Mouse (Mus musculus) heart, adult 2 months (tissue): ENCODE measurements around the gene Fam32a. TPM values are rescaled to one million over a fixed set of nuclear protein-coding genes. Genes with fewer than 3 reads are reported as not detected.
A peak's percentile ranks its signal among the peaks of the same experiment; 100 is the strongest.

Source experiments
- DNase-seq, 2 experiments: peaks; one replicate each; pipeline ENCODE4 v3.0.0; 2021
- H3K27ac ChIP-seq: fragments of 200-600 bp; 2 replicates; pipeline ENCODE4 v1.8.1; 2022
- H3K27me3 ChIP-seq: fragments of 200-500 bp; 2 replicates; pipeline ENCODE4 v1.6.1; 2012; ENCODE audit warnings: mild to moderate bottlenecking, low read length, inconsistent platforms, mixed read lengths; ENCODE audit not compliant: control insufficient read depth, insufficient read depth
- H3K36me3 ChIP-seq: fragments of 200-500 bp; 2 replicates; pipeline ENCODE4 v1.6.1; 2012; ENCODE audit warnings: low read length, inconsistent platforms; ENCODE audit not compliant: control insufficient read depth, insufficient read depth
- H3K4me1 ChIP-seq: fragments of 200-500 bp; 2 replicates; pipeline ENCODE4 v1.6.1; 2011; ENCODE audit warnings: low read length; ENCODE audit not compliant: control insufficient read depth, insufficient read depth
- H3K4me3 ChIP-seq: fragments of 200-600 bp; 2 replicates; pipeline ENCODE4 v1.8.1; 2022
- H3K79me2 ChIP-seq: fragments of 200-500 bp; replicated peaks from 2 replicates; pipeline ENCODE4 v1.6.1; 2012; ENCODE audit warnings: mild to moderate bottlenecking, inconsistent platforms, low read length, moderate library complexity, mixed read lengths; ENCODE audit not compliant: control insufficient read depth, insufficient read depth
- H3K9ac ChIP-seq: fragments of 200-500 bp; 2 replicates; pipeline ENCODE4 v1.6.1; 2012; ENCODE audit warnings: low read depth, mild to moderate bottlenecking, control low read depth, inconsistent platforms, low read length, mixed read lengths
- CTCF ChIP-seq: fragments of 200-600 bp; IDR thresholded peaks from 2 replicates; pipeline ENCODE4 v1.8.1; 2022; ENCODE audit warnings: antibody characterized with exemption, mild to moderate bottlenecking, moderate library complexity
- EP300 ChIP-seq: fragments of 200-500 bp; IDR thresholded peaks from 2 replicates; pipeline ENCODE4 v1.6.1; 2011; ENCODE audit warnings: low read depth, low read length, control low read depth; ENCODE audit not compliant: insufficient read depth
- POLR2A ChIP-seq: fragments of 200-500 bp; IDR thresholded peaks from 2 replicates; pipeline ENCODE4 v1.6.1; 2011; ENCODE audit warnings: mild to moderate bottlenecking, low read depth, low read length, control low read depth; ENCODE audit not compliant: insufficient read depth
- WGBS: fragments of 180-500 bp; shearing (Covaris S2); methylation state at CpG from one replicate; pipeline ENCODE4 v1.1.7; 2018; 5-methylcytosine and 5-hydroxymethylcytosine counted together
- intact Hi-C: fragments of 180-260 bp; cut with DNase I; formaldehyde crosslinking; loops from one replicate; pipeline ENCODE4 v1.15.1; 2025
- polyA plus RNA-seq: library from polyadenylated mRNA; depleted of rRNA; stranded (reverse); fragments of >200 nt; gene quantifications from 2 replicates; pipeline ENCODE4 v1.2.3, GENCODE M21; 2012
- total RNA-seq, 2 experiments: library from RNA; stranded (reverse); gene quantifications; 2 replicates each; pipeline ENCODE4 v1.2.3; 2021

Fam32a gene
- total and polyA plus RNA-seq, 3 experiments: 21.2 to 23.2 (median 21.4) TPM

DNA sequence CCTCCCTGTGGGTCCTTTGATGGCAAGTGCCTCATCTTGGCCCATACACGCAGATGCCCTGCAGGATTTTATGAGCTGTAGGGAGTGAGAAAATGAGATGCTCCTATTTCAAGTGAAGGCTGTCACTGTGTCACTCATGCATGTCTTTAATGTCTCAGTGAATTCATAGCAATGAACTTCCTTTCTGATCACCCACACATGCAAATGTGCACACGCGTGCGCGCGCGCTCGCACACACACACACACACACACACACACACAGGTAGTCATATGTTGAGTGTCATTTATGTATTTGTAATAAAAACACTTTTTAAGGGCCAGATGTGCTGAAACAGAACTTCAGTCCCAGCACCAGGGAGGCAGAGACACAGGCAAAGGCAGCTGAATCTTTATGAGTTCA lies 47.6 kb downstream of the Fam32a start:
- H3K4me1 ChIP-seq: peaks cover 27% of the 10 kb centered on the region
- no peak overlapping the region for H3K9ac ChIP-seq
- intact Hi-C loops: no loop called here
- peaks cover 3% of the 10 kb centered on the region; the same call in 1 of the 2 replicates for H3K36me3 ChIP-seq
- TF ChIP-seq EP300 (no peak), CTCF (no peak)
- no peak for DNase-seq
- H3K27me3 ChIP-seq: no peaks in the 10 kb centered on the region
- H3K27ac ChIP-seq: peak overlapping the region; percentile 91
- 95% methylated on average over 8 of the region's 8 CpGs for WGBS
- H3K79me2 ChIP-seq: no peaks in the 10 kb centered on the region
- H3K4me3 ChIP-seq: no peak overlapping the region

DNA sequence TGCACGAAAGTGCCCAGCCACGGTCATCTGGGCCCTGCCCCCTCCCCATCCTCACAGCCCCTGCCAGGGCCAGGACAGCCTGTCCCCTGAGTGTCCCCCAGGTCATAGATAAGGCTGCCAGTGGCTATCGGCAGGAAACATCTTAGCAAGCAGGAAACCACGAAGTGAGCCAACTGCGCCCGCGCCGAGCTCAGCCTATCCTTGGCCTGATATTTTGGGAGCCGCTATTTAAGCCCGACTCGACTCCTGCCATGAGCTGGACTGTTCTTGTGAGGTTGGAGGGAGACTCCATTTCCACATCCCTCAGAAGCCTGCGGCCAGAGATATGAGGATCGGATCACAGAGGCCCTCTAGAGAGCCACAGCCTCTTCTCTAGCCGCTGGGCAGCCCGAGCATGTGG lies 48.8 kb downstream of the Fam32a start:
- peak; percentile 86 to 93 for DNase-seq
- peaks cover 25% of the 10 kb centered on the region for H3K4me1 ChIP-seq
- peak overlapping the region; percentile 30; the same call in 1 of the 2 replicates for H3K4me3 ChIP-seq
- intact Hi-C loops: loop anchor here (1.0 to 2.0 kb wide), 3 partner anchors 27 to 50 kb away; partner anchors contain the start of gene Klf2
- peaks cover 3% of the 10 kb centered on the region; the same call in 1 of the 2 replicates for H3K36me3 ChIP-seq
- no peaks in the 10 kb centered on the region for H3K27me3 ChIP-seq
- no peaks in the 10 kb centered on the region for H3K79me2 ChIP-seq
- 12% methylated on average over 15 of the region's 15 CpGs for WGBS
- peak overlapping the region; percentile 67 for H3K9ac ChIP-seq
- TF ChIP-seq EP300 (peak; percentile 100), CTCF (no peak), POLR2A (peak; percentile 98)
- H3K27ac ChIP-seq: peak overlapping the region; percentile 91

DNA sequence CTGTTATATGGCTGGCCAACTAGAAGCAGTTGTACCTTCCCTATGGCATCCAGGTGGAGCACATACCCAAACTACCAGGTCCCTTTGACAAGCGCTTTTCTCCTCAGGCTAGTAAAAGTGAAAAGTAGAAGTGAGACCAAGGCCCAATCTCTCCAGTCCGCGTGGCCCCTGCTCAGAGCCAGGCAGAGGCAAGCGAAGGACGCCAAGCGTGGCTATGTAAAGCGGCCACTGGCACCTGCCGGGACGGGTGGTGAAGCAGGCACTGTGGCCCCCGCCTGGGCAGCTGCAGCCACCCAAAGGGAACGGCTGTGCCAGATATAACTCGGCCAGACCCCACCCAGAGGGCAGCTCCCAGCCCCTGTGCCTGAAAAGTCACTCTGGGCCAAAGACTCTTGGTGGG lies 51.1 kb downstream of the Fam32a start:
- peak in 1 of 2 experiments; percentile 64 for DNase-seq
- TF ChIP-seq POLR2A (no peak), CTCF (no peak), EP300 (no peak)
- intact Hi-C loops: no loop called here

DNA sequence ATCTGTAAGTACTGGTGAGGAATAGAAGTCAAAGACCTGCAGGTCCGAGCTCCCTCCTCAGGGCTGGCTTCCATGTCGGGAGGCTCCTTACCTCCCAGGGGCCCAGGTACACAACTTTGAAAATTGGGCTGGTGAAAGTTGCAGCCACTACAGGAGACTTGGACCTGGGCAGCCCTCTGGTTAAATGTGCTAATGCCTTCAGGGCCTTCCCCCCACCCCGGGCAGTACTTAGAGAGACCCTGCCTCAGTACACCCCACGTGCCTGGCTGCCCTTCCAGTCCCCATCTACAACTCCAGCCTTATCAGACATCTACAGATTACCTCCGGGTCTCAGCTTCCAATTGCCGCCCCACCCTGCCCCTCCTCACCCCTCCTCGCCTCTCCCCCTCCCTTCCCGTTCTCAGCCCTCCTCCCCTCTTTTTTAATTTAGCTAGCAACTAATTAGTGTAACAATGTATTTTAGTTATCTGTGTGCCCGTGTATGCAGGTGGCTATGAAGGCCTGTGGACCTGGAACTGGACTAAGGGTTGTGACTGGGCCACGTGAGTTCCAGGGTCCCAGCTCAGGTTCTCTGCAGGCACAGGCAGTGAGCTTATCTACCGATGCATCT lies 51.6 kb downstream of the Fam32a start:
- no peaks in the 10 kb centered on the region for H3K27me3 ChIP-seq
- peak overlapping the region; percentile 91 for H3K27ac ChIP-seq
- peaks cover 16% of the 10 kb centered on the region for H3K4me1 ChIP-seq
- H3K4me3 ChIP-seq: no peak overlapping the region
- H3K9ac ChIP-seq: no peak overlapping the region; the same call in 1 of the 2 replicates
- TF ChIP-seq EP300: no peak
- no peak for TF ChIP-seq POLR2A
- TF ChIP-seq CTCF: no peak
- peaks cover 3% of the 10 kb centered on the region; the same call in 1 of the 2 replicates for H3K36me3 ChIP-seq
- intact Hi-C loops: no loop called here
- no peak for DNase-seq
- WGBS: 68% methylated on average over 11 of the region's 11 CpGs
- no peaks in the 10 kb centered on the region for H3K79me2 ChIP-seq

More for the DNA sequence above, 51.1 kb downstream of the Fam32a start:
- Histone ChIP-seq H3K4me3 (no peak overlapping the region), H3K9ac (0 out of 2 replicates have a peak overlapping the region, but pooled peaks have one; percentile 13), H3K27ac (peak overlapping the region; percentile 91), H3K36me3 (peaks cover 3% of the 10 kb centered on the region; the same call in 1 of the 2 replicates), H3K27me3 (no peaks in the 10 kb centered on the region), H3K4me1 (peaks cover 20% of the 10 kb centered on the region), H3K79me2 (no peaks in the 10 kb centered on the region)
- WGBS: 89% methylated on average over 12 of the region's 12 CpGs

DNA sequence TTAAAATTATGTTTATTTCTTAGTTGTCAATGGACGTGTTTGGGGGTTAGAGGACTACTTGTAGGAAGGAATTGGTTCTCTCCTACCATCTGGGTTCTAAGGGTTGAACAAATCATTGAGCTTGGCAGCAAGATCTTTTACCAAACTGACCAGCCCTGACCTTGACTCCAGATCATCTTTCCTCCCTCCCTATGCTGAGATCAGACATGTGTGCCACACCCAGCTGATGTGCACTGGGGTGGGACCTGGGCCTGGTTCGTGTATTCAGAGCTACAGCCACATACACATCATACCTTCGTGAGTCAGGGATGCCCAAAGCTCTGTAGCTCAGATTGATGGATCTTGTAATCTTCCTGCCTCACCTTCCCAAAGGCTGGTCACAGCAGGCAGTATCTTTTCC lies 52.2 kb downstream of the Fam32a start:
- H3K4me1 ChIP-seq: peaks cover 16% of the 10 kb centered on the region
- H3K9ac ChIP-seq: 0 out of 2 replicates have a peak overlapping the region, but pooled peaks have one; percentile 0
- TF ChIP-seq CTCF: no peak
- no peak for TF ChIP-seq EP300
- no peak for TF ChIP-seq POLR2A
- peaks cover 3% of the 10 kb centered on the region; the same call in 1 of the 2 replicates for H3K36me3 ChIP-seq
- H3K27ac ChIP-seq: peak overlapping the region; percentile 55
- H3K27me3 ChIP-seq: no peaks in the 10 kb centered on the region
- no peak for DNase-seq
- H3K4me3 ChIP-seq: no peak overlapping the region
- 58% methylated on average over 3 of the region's 3 CpGs for whole genome bisulfite sequencing
- intact Hi-C loops: no loop called here
- no peaks in the 10 kb centered on the region for H3K79me2 ChIP-seq

DNA sequence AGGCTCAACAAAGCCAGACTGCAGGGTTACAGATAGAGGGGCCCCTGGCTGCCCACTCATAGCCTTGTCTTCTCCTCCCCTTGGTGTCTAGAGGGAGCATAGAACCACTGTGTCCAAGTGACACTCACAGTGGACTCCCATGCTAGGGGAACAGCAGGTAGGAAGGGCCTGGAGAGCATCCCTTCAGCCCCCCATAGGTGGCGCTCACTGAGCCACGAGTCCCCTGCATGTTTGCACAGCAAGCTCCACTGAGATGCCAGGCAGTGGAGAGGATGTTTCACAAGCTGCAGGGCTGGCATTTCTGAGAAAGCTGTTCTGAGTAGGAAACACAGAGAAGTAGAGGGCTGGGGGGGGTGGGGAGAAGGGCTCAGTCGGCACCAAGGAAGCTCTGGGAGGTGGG lies 52.8 kb downstream of the Fam32a start:
- WGBS: 38% methylated on average over 3 of the region's 3 CpGs

More for the DNA sequence above, 52.8 kb downstream of the Fam32a start:
- intact Hi-C loops: no loop called here
- Histone ChIP-seq H3K36me3 (peaks cover 3% of the 10 kb centered on the region; the same call in 1 of the 2 replicates), H3K4me3 (no peak overlapping the region), H3K9ac (no peak overlapping the region), H3K27ac (peak overlapping the region; percentile 55), H3K4me1 (peaks cover 13% of the 10 kb centered on the region), H3K79me2 (no peaks in the 10 kb centered on the region), H3K27me3 (no peaks in the 10 kb centered on the region)
- DNase-seq: peak; percentile 79 to 82
- TF ChIP-seq EP300: peak; percentile 38; the same call in 1 of the 2 replicates
- no peak for TF ChIP-seq POLR2A
- peak; percentile 80 for TF ChIP-seq CTCF
